Mouse (Mus musculus): ENCODE measurements around the gene Tnfrsf17. TPM values are rescaled to one million over a fixed set of nuclear protein-coding genes. Genes with fewer than 3 reads are reported as not detected.

Gene Tnfrsf17
- polyA plus RNA-seq (2014; fragmentation: Nextera tagmentation; extraction: Ambion mirVana) = 0.22 TPM in 1 of 2 replicates, not detected in the other

DNA sequence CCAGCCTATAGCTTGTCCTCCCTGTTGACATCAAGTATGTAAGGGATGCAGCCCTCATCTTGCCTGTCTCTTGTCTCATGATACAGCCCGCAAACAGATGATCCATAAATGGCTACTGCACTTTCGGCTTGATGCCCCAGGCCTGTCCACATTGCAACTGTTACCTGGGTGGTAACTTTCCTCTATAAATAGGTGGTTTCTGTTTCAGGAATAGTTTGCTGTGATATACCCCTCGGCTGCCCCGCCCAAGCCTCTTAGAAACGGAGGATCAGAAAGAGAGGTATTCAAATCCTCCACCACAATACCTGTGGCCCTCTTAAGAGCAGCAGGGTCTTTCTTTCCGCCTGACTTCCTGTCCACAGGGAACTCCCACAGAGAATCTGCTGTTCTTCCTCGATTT lies at the start of gene Tnfrsf17:
Gene Tnfrsf17 (plus strand): TSS at position 301 of the 400 bp plus-strand sequence.
- Histone ChIP-seq H3K27me3 (ENCODE audit: control insufficient read depth, insufficient read depth, low read length) (no peaks in the 10 kb centered on the region), H3K4me1 (replicated peaks; ENCODE audit: control insufficient read depth, insufficient read depth, low read length) (no peaks in the 10 kb centered on the region), H3K4me3 (ENCODE audit: low read depth, low read length) (no peak within 1 kb of the TSS), H3K9me3 (ENCODE audit: control insufficient read depth, low read length) (no peaks in the 10 kb centered on the region), H3K27ac (ENCODE audit: low read depth, low read length) (no peak within 1 kb of the TSS), H3K9ac (ENCODE audit: low read depth, low read length) (no peak within 1 kb of the TSS), H3K4me2 (replicated peaks; ENCODE audit: low read depth, low read length) (no peak within 1 kb of the TSS), H3K36me3 (ENCODE audit: control insufficient read depth, insufficient read depth, low read length) (no peaks in the 10 kb centered on the region)
- ATAC-seq (ENCODE audit: low FRiP score) = no peak
- WGBS = 75% methylated on average over 7 of the region's 7 CpGs
- no peak for DNase-seq (ENCODE audit: low spot score)

DNA sequence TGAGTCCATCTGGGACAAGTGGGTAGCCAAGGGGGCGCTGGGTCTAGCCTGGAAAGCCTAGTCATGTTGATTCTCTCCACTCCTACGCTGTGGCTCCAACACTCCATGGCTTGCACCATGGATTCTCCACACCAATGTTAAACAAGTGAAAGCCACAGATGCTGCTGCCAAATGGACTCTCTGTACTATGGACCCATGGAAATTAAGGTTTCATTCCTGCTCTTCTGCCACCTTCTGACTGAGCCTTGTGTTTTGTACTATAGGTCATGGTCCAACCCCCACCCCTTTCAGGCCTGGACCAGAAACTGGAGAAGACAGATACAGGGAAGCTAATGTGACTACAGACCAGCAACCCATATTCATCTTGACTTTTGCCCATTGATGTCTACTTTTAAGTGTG lies 47.1 kb upstream of the Tnfrsf17 start:
- Histone ChIP-seq H3K9me3 (ENCODE audit: control insufficient read depth, low read length) (no peaks in the 10 kb centered on the region), H3K36me3 (ENCODE audit: control insufficient read depth, insufficient read depth, low read length) (no peaks in the 10 kb centered on the region), H3K27me3 (ENCODE audit: control insufficient read depth, insufficient read depth, low read length) (no peaks in the 10 kb centered on the region), H3K9ac (ENCODE audit: low read depth, low read length) (no peak overlapping the region), H3K4me1 (replicated peaks; ENCODE audit: control insufficient read depth, insufficient read depth, low read length) (no peaks in the 10 kb centered on the region), H3K4me3 (ENCODE audit: low read depth, low read length) (no peak overlapping the region), H3K27ac (ENCODE audit: low read depth, low read length) (no peak overlapping the region), H3K4me2 (replicated peaks; ENCODE audit: low read depth, low read length) (no peak overlapping the region)
- DNase-seq (ENCODE audit: low spot score) (no peak), ATAC-seq (ENCODE audit: low FRiP score) (no peak)
- WGBS = 85% methylated on average over 2 of the region's 2 CpGs

DNA sequence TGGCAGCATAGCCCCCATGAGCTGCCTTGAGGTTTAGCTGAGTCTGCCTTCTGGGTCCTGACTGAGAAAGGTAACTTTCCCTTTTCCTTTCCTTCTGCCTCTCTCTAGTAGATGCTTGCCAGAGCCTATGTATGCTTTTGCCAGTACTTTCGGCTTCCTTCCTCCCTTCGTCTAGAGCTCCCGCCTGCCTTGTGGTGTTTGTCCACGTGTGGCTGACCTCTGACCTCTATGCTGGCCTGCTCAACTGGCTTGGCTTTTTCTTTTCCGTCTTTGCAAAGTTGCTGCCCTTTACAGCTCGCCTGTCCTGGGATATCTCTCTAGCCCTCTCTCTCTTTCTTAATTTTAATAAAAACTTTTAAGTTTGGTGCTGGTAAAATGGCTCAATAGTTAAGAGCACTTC lies 43.8 kb upstream of the Tnfrsf17 start:
- Histone ChIP-seq H3K36me3 (ENCODE audit: control insufficient read depth, insufficient read depth, low read length) (no peaks in the 10 kb centered on the region), H3K9ac (ENCODE audit: low read depth, low read length) (no peak overlapping the region), H3K4me3 (ENCODE audit: low read depth, low read length) (no peak overlapping the region), H3K4me2 (replicated peaks; ENCODE audit: low read depth, low read length) (no peak overlapping the region), H3K27me3 (ENCODE audit: control insufficient read depth, insufficient read depth, low read length) (no peaks in the 10 kb centered on the region), H3K27ac (ENCODE audit: low read depth, low read length) (no peak overlapping the region), H3K9me3 (ENCODE audit: control insufficient read depth, low read length) (no peaks in the 10 kb centered on the region), H3K4me1 (replicated peaks; ENCODE audit: control insufficient read depth, insufficient read depth, low read length) (no peaks in the 10 kb centered on the region)
- 35% methylated on average over 6 of the region's 6 CpGs for WGBS
- ATAC-seq (ENCODE audit: low FRiP score) = no peak
- DNase-seq (ENCODE audit: low spot score) = no peak

DNA sequence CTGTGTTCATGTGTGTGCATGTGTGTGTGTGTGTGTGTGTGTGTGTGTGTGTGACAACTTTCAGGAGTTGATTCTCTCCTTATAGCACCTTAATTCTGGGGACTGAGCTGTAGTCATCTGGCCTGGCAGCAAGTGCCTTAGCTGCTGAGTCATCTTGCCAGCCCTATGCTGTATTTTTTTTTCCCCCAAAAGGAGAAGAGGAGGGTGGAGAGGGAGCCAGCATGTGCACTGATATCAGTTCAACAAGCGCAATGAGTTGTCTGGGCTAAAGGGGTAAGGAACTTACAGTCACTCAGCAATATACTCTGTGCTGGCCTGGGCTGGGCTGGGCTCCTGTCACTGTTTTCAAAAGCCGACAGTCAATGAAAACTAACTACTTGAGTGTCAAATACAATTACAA lies 43.0 kb upstream of the Tnfrsf17 start:
- Histone ChIP-seq H3K9me3 (ENCODE audit: control insufficient read depth, low read length) (no peaks in the 10 kb centered on the region), H3K36me3 (ENCODE audit: control insufficient read depth, insufficient read depth, low read length) (no peaks in the 10 kb centered on the region), H3K4me3 (ENCODE audit: low read depth, low read length) (no peak overlapping the region), H3K4me2 (replicated peaks; ENCODE audit: low read depth, low read length) (no peak overlapping the region), H3K27me3 (ENCODE audit: control insufficient read depth, insufficient read depth, low read length) (no peaks in the 10 kb centered on the region), H3K4me1 (replicated peaks; ENCODE audit: control insufficient read depth, insufficient read depth, low read length) (no peaks in the 10 kb centered on the region), H3K27ac (ENCODE audit: low read depth, low read length) (no peak overlapping the region), H3K9ac (ENCODE audit: low read depth, low read length) (no peak overlapping the region)
- DNase-seq (ENCODE audit: low spot score) (no peak), ATAC-seq (ENCODE audit: low FRiP score) (no peak)
- 90% methylated on average over 2 of the region's 2 CpGs for whole genome bisulfite sequencing

DNA sequence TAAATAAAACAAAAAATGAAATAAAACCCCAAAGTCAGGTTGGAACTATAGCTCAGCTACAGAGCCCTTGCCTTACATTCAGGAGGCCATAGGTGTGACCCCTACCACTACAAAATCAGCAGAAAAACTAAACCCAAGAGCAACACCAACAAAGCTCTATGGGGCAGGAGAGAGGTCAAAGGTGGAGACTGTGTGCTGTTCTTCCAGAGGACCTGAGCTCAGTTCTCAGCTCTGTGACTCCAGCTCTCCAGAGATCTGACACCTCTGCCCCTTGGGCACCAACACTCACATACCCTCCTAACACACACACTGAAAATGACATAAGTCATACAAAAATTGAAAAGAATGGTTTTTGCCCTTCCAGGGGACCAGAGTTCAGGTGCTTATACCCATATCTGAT lies 42.5 kb upstream of the Tnfrsf17 start:
- no peaks in the 10 kb centered on the region for H3K27me3 ChIP-seq (ENCODE audit: control insufficient read depth, insufficient read depth, low read length)
- no peaks in the 10 kb centered on the region for H3K9me3 ChIP-seq (ENCODE audit: control insufficient read depth, low read length)
- DNase-seq (ENCODE audit: low spot score) = no peak
- H3K4me1 ChIP-seq (replicated peaks; ENCODE audit: control insufficient read depth, insufficient read depth, low read length) = no peaks in the 10 kb centered on the region
- H3K36me3 ChIP-seq (ENCODE audit: control insufficient read depth, insufficient read depth, low read length) = no peaks in the 10 kb centered on the region
- H3K9ac ChIP-seq (ENCODE audit: low read depth, low read length) = no peak overlapping the region
- H3K4me2 ChIP-seq (replicated peaks; ENCODE audit: low read depth, low read length) = no peak overlapping the region
- H3K27ac ChIP-seq (ENCODE audit: low read depth, low read length) = no peak overlapping the region
- no peak overlapping the region for H3K4me3 ChIP-seq (ENCODE audit: low read depth, low read length)
- no peak for ATAC-seq (ENCODE audit: low FRiP score)

DNA sequence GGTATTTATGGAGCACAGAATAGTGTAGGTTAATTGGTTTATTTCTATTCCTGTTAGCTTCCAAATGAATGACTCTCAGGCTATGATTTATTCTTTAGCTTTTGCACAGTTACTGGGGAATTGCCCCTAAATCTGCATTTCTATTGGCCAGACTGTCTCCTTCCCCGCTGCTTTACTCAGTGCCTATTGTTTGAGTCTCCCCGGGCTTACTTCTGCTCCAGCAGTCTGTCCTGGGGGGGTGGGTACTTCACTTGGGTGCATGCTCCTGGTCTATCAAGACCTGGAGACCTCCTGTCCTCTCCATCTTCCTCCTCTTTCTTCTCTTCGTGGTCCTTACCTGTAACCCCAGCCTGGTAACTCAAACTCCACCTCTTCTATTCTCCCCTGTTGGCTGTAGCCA lies 36.7 kb upstream of the Tnfrsf17 start:
- H3K4me2 ChIP-seq (replicated peaks; ENCODE audit: low read depth, low read length) = no peak overlapping the region
- H3K9me3 ChIP-seq (ENCODE audit: control insufficient read depth, low read length) = no peaks in the 10 kb centered on the region
- H3K4me3 ChIP-seq (ENCODE audit: low read depth, low read length) = no peak overlapping the region
- no peak overlapping the region for H3K27ac ChIP-seq (ENCODE audit: low read depth, low read length)
- no peaks in the 10 kb centered on the region for H3K36me3 ChIP-seq (ENCODE audit: control insufficient read depth, insufficient read depth, low read length)
- no peaks in the 10 kb centered on the region for H3K4me1 ChIP-seq (replicated peaks; ENCODE audit: control insufficient read depth, insufficient read depth, low read length)
- no peak for ATAC-seq (ENCODE audit: low FRiP score)
- no peaks in the 10 kb centered on the region for H3K27me3 ChIP-seq (ENCODE audit: control insufficient read depth, insufficient read depth, low read length)
- no peak overlapping the region for H3K9ac ChIP-seq (ENCODE audit: low read depth, low read length)
- no peak for DNase-seq (ENCODE audit: low spot score)
- WGBS = 41% methylated on average over 3 of the region's 3 CpGs

DNA sequence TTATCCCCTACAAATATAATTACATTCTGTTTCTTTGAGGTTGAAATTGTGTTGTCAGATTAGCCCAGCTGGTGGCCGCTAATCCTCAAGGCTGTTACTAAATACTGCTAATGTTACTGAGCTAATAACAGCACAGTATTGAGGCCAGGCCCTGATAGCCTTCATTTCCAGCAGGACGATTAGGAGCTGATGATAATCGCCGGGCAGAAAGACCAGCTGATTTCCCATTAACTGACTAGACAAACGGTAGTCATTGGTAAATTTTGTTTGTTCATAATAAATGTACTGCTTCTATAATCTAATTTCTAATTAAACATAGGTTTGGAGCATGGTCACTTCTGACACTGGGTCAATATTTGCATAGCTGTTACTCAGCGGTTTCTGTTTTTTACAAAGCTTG lies 34.8 kb upstream of the Tnfrsf17 start:
- no peak for DNase-seq (ENCODE audit: low spot score)
- no peak for ATAC-seq (ENCODE audit: low FRiP score)
- H3K36me3 ChIP-seq (ENCODE audit: control insufficient read depth, insufficient read depth, low read length) = no peaks in the 10 kb centered on the region
- no peak overlapping the region for H3K9ac ChIP-seq (ENCODE audit: low read depth, low read length)
- no peaks in the 10 kb centered on the region for H3K27me3 ChIP-seq (ENCODE audit: control insufficient read depth, insufficient read depth, low read length)
- H3K27ac ChIP-seq (ENCODE audit: low read depth, low read length) = no peak overlapping the region
- H3K4me3 ChIP-seq (ENCODE audit: low read depth, low read length) = no peak overlapping the region
- H3K4me1 ChIP-seq (replicated peaks; ENCODE audit: control insufficient read depth, insufficient read depth, low read length) = no peaks in the 10 kb centered on the region
- H3K9me3 ChIP-seq (ENCODE audit: control insufficient read depth, low read length) = no peaks in the 10 kb centered on the region
- H3K4me2 ChIP-seq (replicated peaks; ENCODE audit: low read depth, low read length) = no peak overlapping the region
- WGBS = 84% methylated on average over 6 of the region's 6 CpGs

DNA sequence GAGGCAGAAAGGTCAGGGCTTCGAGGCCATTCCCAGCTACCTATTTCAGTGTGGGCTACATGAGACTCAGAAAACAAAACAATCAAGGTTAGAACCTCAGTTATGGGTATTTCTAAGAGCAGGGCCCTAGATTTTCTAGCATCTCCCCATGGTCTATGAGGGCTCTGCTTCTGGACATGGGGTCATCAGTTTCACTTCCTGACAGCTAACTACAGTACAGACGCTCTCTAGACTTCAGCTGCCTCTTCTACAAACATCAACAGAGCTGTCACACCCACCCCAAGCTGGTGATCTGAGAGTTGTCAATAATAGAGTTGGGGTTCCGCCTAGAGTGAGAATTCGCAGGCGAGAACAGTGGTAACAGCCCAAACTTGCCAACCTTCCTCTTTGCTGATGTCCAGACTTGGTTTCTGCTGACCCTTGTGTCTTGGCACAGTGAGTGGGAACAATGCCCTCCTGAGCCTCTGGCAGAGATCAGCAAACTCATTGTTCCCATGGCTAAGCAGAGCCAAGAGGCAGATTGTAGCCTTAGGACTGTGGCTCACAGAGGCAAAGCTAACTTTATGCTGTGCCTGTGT lies 30.9 kb upstream of the Tnfrsf17 start:
- no peaks in the 10 kb centered on the region for H3K9me3 ChIP-seq (ENCODE audit: control insufficient read depth, low read length)
- no peak overlapping the region for H3K9ac ChIP-seq (ENCODE audit: low read depth, low read length)
- 84% methylated on average over 5 of the region's 5 CpGs for WGBS
- ATAC-seq (ENCODE audit: low FRiP score) (no peak), DNase-seq (ENCODE audit: low spot score) (no peak)
- no peaks in the 10 kb centered on the region for H3K27me3 ChIP-seq (ENCODE audit: control insufficient read depth, insufficient read depth, low read length)
- H3K4me3 ChIP-seq (ENCODE audit: low read depth, low read length) = no peak overlapping the region
- H3K36me3 ChIP-seq (ENCODE audit: control insufficient read depth, insufficient read depth, low read length) = no peaks in the 10 kb centered on the region
- H3K4me1 ChIP-seq (replicated peaks; ENCODE audit: control insufficient read depth, insufficient read depth, low read length) = no peaks in the 10 kb centered on the region
- no peak overlapping the region for H3K27ac ChIP-seq (ENCODE audit: low read depth, low read length)
- H3K4me2 ChIP-seq (replicated peaks; ENCODE audit: low read depth, low read length) = no peak overlapping the region

DNA sequence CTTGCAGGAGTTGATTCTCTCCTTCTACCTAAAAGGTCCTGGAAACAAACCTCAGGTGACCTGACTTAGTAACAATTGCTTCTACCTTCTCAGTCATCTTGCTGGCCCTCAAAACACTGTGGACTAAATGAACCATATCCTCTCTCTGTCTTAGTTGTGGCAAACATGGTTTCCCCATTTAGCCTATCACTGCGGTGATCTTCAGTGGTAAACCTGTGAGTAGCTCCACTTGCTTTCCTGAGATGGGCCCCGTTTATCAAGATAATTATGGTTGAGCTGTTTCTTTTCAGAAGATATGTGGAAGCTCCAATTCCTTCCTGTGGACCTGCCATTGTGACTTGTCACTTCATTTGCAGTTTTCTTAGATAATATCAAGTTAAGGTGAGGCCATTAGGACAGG lies 28.7 kb upstream of the Tnfrsf17 start:
- no peaks in the 10 kb centered on the region for H3K27me3 ChIP-seq (ENCODE audit: control insufficient read depth, insufficient read depth, low read length)
- no peak overlapping the region for H3K4me3 ChIP-seq (ENCODE audit: low read depth, low read length)
- H3K9ac ChIP-seq (ENCODE audit: low read depth, low read length) = no peak overlapping the region
- no peaks in the 10 kb centered on the region for H3K36me3 ChIP-seq (ENCODE audit: control insufficient read depth, insufficient read depth, low read length)
- H3K4me2 ChIP-seq (replicated peaks; ENCODE audit: low read depth, low read length) = no peak overlapping the region
- no peak for DNase-seq (ENCODE audit: low spot score)
- no peak overlapping the region for H3K27ac ChIP-seq (ENCODE audit: low read depth, low read length)
- 89% methylated on average over 2 of the region's 2 CpGs for WGBS
- no peaks in the 10 kb centered on the region for H3K9me3 ChIP-seq (ENCODE audit: control insufficient read depth, low read length)
- no peaks in the 10 kb centered on the region for H3K4me1 ChIP-seq (replicated peaks; ENCODE audit: control insufficient read depth, insufficient read depth, low read length)
- ATAC-seq (ENCODE audit: low FRiP score) = no peak
